Mouse (Mus musculus) MEL (cell line): Measurements from ENCODE around the gene Ndufv1.

Source experiments
- CTCF ChIP-seq, 3 experiments: IDR thresholded peaks in 2 of 3; conservative IDR thresholded peaks in 1 of 3; 2 replicates each; pipeline ENCODE4 v1.5.1; 2011 to 2012; ENCODE audit warnings: low read length in 3 of 3, low read depth in 2 of 3, mild to moderate bottlenecking in 2 of 3, improper control_type of control experiment in 1 of 3, inconsistent platforms in 1 of 3, mixed read lengths in 1 of 3, moderate library complexity in 1 of 3; ENCODE audit not compliant: control insufficient read depth in 1 of 3, insufficient read depth in 1 of 3, poor library complexity in 1 of 3, severe bottlenecking in 1 of 3
- KAT2A ChIP-seq: conservative IDR thresholded peaks from 2 replicates; pipeline ENCODE4 v1.6.1; 2012; ENCODE audit warnings: low read depth, low read length, improper control_type of control experiment, inconsistent platforms
- MYB ChIP-seq: IDR thresholded peaks from 2 replicates; pipeline ENCODE4 v1.6.1; 2011; ENCODE audit warnings: mild to moderate bottlenecking, low read depth, low read length, improper control_type of control experiment
- MYC ChIP-seq: IDR thresholded peaks from 2 replicates; pipeline ENCODE4 v1.6.1; 2011; ENCODE audit warnings: low read depth, mild to moderate bottlenecking, low read length, improper control_type of control experiment, moderate library complexity
- POLR2A ChIP-seq, 2 experiments: IDR thresholded peaks; 2 replicates each; pipeline ENCODE4 v1.6.1; 2011 to 2012; ENCODE audit warnings: low read length in 2 of 2, mild to moderate bottlenecking in 2 of 2, control low read depth in 1 of 2, improper control_type of control experiment in 1 of 2, low read depth in 1 of 2, moderate library complexity in 1 of 2; ENCODE audit not compliant: control insufficient read depth in 1 of 2, insufficient read depth in 1 of 2, poor library complexity in 1 of 2
- POLR2AphosphoS2 ChIP-seq: IDR thresholded peaks from 2 replicates; pipeline ENCODE4 v1.6.1; 2011; ENCODE audit warnings: low read length, improper control_type of control experiment
- POLR2AphosphoS5 ChIP-seq: IDR thresholded peaks from 2 replicates; pipeline ENCODE4 v1.6.1; 2012; ENCODE audit warnings: low read depth, borderline replicate concordance, mild to moderate bottlenecking, inconsistent platforms, low read length, moderate library complexity, mixed read lengths
- USF1 ChIP-seq: IDR thresholded peaks from 2 replicates; pipeline ENCODE4 v1.6.1; 2014; ENCODE audit warnings: low read depth, mild to moderate bottlenecking, inconsistent platforms, low read length, improper control_type of control experiment, moderate library complexity

- no peak for TF ChIP-seq MYC
- no peak for TF ChIP-seq USF1
- TF ChIP-seq CTCF (IDR thresholded peaks at IDR 0.05 in 2 of 3, conservative IDR thresholded peaks at IDR 0.05 in 1 of 3; ENCODE audit: control insufficient read depth in 1 of 3, insufficient read depth in 1 of 3, low read depth in 2 of 3, low read length in 3 of 3, poor library complexity in 1 of 3, severe bottlenecking in 1 of 3): no peak
- no peak for TF ChIP-seq POLR2A (IDR thresholded peaks at IDR 0.05; ENCODE audit: control insufficient read depth in 1 of 2, insufficient read depth in 1 of 2, low read depth in 1 of 2, low read length in 2 of 2, poor library complexity in 1 of 2)
- no peak for TF ChIP-seq MYB
- no peak for TF ChIP-seq POLR2AphosphoS5
- TF ChIP-seq KAT2A: no peak
- TF ChIP-seq POLR2AphosphoS2: no peak
Measured at GRCm38 (mm10) chr19:4004331-4004730, 8.3 kb downstream of the Ndufv1 start.
